Mouse (Mus musculus) brain, embryonic 14.5 days (tissue): ENCODE measurements around the gene Chchd6. TPM values are rescaled to one million over a fixed set of nuclear protein-coding genes. Genes with fewer than 3 reads are reported as not detected.

Experiments used
- DNase-seq: peaks from one replicate; pipeline ENCODE4 v3.0.0-alpha.2; 2011; ENCODE audit warnings: low read depth
- CTCF ChIP-seq: fragments of 200-500 bp; IDR thresholded peaks from 2 replicates; pipeline ENCODE4 v1.5.1; 2012; ENCODE audit warnings: inconsistent platforms, mild to moderate bottlenecking, moderate library complexity, borderline replicate concordance; ENCODE audit not compliant: insufficient read depth, insufficient read length; ENCODE audit errors: extremely low read depth
- POLR2A ChIP-seq: fragments of 200-500 bp; IDR thresholded peaks from 2 replicates; pipeline ENCODE4 v1.6.1; 2012; ENCODE audit warnings: mild to moderate bottlenecking, inconsistent platforms, borderline replicate concordance; ENCODE audit not compliant: poor library complexity, insufficient read depth, insufficient read length, severe bottlenecking; ENCODE audit errors: extremely low read depth
- polyA plus RNA-seq: library from polyadenylated mRNA; depleted of rRNA; stranded (reverse); fragments of >200 nt; gene quantifications from 2 replicates; pipeline ENCODE4 v1.2.3, GENCODE M21; 2012

Gene Chchd6
- polyA plus RNA-seq, 1 experiment: 142 TPM

DNA sequence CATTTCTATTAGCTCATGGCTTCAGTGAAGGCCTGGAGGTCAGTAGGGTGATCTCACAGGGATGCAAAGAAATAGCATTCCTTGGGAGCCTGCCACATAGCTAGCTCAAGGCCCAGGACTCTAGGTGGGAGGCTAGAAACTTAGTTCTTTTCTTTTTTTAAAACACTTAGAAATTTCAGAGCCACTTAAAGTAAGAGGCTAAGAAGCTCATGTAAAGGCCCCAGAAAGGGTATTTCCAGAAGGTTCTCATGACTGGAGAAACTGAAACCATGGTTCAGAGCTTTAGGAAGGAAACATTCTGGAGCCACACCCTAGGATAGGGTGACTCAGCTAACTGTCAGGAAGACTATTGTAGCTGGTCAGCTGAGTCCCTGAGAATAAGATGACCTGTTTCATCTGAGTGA is 182.0 kb downstream of the Chchd6 start:
- DNase-seq: no peak
- TF ChIP-seq CTCF (no peak), POLR2A (no peak)

DNA sequence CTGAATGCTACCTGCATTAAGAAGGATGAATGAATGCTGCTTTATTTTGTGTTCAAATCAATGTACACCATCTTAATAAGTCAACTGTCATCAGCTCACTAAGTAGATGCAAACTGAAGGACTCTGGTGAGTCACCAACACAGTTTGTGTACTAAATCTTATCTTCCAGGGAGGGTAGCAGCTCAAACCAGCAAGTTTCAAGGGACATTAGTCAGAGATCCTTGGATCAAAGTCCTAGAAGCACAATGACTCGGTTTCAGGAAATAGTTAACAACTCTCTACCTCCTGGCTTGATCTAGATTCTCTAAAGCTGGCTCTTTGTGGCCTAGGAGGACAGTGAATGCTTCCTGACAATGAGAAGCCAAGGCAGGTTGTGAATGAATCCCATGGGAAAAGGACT is 182.9 kb downstream of the Chchd6 start:
- DNase-seq: no peak
- TF ChIP-seq POLR2A (no peak), CTCF (no peak)

- no peak for DNase-seq
- TF ChIP-seq POLR2A: no peak
- TF ChIP-seq CTCF: no peak
Observed at GRCm38 (mm10) chr6:89409041-89409440, 186.4 kb downstream of the Chchd6 start.

- DNase-seq: no peak
- TF ChIP-seq CTCF: no peak
- TF ChIP-seq POLR2A: no peak
Observed at GRCm38 (mm10) chr6:89408259-89408658, 187.2 kb downstream of the Chchd6 start.

GRCm38 (mm10) chr6:89407247-89407889 is 188.1 kb downstream of the Chchd6 start:
- TF ChIP-seq CTCF: no peak
- no peak for TF ChIP-seq POLR2A
- DNase-seq: peak; percentile 75

GRCm38 (mm10) chr6:89404964-89405363 is 190.5 kb downstream of the Chchd6 start:
- TF ChIP-seq POLR2A (no peak), CTCF (no peak)
- DNase-seq: no peak

GRCm38 (mm10) chr6:89403257-89404225 is 191.9 kb downstream of the Chchd6 start:
- DNase-seq: no peak
- no peak for TF ChIP-seq CTCF
- TF ChIP-seq POLR2A: no peak

DNA sequence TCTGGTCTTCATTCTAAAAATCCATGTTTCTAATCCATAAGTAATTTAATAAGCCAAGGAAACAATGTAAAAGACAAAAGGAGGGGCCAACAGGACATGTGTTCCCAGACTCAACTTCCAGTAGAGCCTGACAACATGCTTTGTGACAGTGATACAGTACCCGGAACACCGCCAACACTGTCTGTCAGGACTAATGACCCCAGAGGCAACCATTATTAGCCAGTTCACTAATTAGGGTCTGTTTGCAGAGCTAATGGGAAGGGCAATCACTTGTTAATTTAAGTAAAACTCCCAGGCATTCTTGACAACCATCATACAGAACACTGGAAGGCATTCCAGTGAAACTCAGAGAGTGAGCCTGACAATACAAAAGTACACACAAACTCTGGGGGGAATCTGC is 193.0 kb downstream of the Chchd6 start:
- no peak for TF ChIP-seq CTCF
- peak; percentile 88 for DNase-seq

DNA sequence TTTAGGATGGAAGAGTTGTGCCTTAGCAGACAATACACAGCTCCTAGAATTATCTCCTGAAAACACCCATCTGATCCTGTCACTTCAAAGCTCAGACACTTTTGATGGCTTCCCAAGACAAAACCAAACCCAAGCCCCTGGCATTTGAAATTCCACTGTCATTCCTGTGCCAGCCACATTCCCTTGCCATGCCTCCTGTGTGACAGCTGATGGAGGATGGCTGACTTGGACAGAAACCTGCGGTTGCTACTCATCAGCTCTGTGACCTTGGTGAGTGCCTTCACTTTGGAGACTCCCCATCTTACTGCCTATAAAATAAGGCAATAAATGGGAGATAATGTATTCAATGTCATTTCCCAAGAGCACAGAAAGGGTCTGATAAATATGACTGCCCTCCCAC is 195.9 kb downstream of the Chchd6 start:
- DNase-seq: no peak
- TF ChIP-seq CTCF (no peak), POLR2A (no peak)

GRCm38 (mm10) chr6:89397919-89398318 is 197.5 kb downstream of the Chchd6 start:
- TF ChIP-seq POLR2A: no peak
- TF ChIP-seq CTCF: no peak
- no peak for DNase-seq

GRCm38 (mm10) chr6:89393820-89394219 is 201.6 kb downstream of the Chchd6 start:
- DNase-seq: no peak
- TF ChIP-seq CTCF (no peak), POLR2A (no peak)

DNA sequence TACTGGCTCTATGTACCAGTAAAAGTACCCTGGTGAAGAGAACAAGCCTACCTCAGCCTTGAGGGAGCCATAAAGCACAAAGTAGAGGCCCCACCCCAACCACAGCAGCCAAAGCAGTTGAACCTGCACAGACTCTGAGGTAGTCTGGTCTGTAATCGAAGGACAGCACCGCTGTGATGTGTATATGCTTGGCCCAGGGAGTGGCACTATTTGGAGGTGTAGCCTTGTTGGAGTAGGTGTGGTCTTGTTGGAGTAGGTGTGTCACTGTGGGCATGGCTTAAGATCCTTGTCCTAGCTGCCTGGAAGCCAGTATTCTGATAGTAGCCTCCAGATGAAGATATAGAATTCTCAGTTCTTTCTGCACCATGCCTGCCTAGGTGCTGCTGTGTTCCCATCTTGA is 203.2 kb downstream of the Chchd6 start:
- TF ChIP-seq POLR2A: no peak
- DNase-seq: no peak

GRCm38 (mm10) chr6:89389771-89390170 is 205.7 kb downstream of the Chchd6 start:
- no peak for DNase-seq
- TF ChIP-seq POLR2A: no peak
- TF ChIP-seq CTCF: no peak

DNA sequence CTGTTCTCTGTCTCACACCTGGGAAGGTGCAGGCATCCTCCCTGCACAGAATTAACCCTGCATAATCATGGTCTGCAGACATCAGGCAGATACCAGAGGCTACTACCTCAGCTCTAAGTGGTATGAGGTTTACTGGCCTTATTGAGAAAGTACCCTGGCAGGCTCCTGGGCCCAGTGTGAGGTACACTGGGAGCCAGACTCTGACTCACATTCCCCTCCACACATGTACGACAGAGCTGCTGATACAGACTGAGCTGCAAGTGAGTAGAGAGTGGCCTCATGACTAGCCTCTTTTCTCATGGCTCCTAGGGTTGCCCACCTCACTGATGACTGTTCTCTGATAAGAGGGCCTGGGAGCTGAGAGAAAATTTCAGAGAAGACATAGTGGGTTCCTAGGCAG is 208.5 kb downstream of the Chchd6 start:
- DNase-seq: no peak
- no peak for TF ChIP-seq POLR2A
- TF ChIP-seq CTCF: no peak
